Mouse (Mus musculus) lung, postnatal 36 days (tissue): ENCODE results near the gene Gas2l3.
A peak's percentile ranks its signal among the peaks of the same experiment; 100 is the strongest.

Experiments
- DNase-seq: peaks from one replicate; pipeline ENCODE4 v3.0.0; 2022; ENCODE audit warnings: mixed read lengths

Gene Gas2l3

DNA sequence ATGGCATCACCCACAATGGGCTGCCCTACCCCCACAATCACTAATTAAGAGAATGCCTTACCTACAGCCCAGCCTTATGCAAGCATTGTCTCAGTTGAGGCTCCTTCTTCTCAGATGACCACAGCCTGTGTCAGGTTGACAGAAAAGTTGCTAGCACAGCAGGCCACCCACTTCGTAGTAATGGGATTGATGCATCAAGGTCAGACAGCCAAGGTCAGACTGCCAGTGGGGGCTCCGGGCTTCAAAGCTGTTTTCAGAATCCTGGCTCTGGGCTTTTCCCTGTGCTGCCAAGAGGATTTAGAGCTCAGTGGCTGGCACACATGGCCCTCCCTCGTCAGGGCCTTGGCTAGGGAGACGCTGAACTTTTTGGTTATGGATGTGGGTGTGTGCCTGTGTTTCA is 51.1 kb downstream of the Gas2l3 start:
- no peak for DNase-seq

DNA sequence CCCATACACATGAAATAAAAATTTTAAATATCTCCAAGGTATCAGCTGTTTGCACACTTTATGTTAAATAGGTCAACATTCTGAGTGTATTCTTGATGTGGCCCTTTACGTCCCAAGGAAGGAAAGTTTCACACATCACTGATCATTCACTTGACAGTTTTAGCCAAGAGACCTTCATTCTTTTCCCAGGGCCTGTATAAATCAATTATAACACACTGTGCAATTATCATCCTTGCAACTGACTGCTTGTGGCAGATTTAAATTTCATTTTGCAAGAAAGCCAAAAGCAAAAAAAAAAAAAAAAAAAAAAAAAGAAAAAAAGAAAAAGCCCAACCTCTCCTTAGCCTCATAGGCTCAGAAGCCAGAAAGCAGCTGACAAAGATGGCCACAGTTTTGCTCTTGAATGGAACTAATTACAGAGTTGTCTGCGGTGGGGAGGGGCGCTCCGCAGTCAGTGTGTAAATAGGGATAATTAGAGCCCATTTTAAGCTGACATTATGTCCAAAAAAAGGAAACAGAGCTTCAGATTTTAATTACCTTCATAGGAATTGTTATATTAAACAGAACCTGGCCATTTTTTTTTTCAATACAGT is 52.1 kb downstream of the Gas2l3 start:
- no peak for DNase-seq

DNA sequence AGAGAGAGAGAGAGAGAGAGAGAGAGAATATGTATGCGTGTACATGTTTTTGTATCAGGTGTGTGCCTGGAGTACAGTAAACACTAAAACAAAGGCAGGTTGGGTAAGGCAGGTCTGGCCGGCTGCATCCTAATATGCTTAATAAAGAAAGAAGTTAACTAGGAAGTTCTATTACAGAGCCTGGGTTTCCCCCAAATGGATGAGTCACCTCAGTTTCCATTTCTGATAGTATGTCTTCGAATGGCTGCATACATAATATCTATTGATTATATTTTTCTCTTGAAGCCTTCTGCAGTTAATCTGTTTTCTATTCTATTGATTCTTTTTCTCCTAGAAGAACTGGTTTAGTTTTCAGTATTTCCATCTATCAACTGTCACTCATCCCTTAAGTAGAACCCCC is 57.3 kb downstream of the Gas2l3 start:
- DNase-seq: no peak

DNA sequence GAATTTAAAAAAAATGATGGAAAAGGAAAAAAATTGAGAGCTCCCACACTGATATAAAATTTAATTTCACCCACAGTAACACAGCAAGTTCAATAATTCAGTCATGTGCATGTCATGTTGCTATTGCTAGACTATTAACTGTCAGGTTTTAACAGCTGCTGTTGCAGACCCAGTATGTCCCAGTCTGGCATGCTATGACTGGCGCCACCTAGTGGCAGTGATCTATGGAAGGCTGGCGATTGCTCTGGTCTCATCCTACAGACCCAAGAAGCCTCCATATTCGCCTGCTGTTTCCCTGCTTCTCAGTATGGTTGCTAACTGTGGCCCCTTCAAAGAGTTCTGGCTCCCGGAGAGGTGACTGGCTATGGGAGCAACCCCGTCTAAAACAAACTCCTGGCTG is 60.3 kb downstream of the Gas2l3 start:
- peak; percentile 79 for DNase-seq

DNA sequence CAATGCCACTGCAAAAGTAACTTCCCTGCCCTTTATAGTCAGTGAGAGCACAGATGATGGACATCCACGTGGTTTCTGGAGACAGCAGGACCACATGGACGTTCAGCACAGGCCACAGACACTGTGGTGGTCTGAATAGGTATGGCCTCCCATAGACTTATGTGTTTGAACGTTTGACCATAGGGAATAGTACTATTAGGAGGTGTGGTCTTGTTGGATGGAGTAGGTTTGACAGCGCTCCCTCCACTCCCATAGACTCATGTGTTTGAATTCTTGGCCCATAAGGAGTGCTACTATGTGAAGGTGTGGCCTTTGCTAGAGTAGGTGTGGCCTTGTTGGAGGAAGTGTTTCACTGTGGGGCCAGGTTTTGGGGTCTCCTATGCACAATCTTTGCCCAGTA is 66.0 kb downstream of the Gas2l3 start:
- no peak for DNase-seq

DNA sequence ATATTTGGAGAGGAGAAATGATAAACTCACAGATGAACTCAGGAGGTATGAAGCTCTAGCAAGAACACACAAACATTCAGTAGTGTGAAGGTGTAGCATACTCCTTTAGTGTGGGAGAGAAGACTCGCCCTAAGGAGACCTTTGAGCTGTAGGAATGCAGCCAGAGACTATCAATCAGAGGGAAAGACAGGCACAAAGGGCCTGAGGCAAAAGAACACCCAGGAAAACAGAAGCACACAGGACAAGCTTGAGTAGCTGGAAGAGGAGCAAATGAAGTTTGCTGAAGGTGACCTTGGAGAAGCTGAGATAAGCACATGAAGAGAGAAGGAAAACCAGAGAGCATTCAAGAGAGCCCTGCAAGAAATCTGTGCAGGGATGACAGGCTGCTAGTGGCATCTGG is 73.7 kb downstream of the Gas2l3 start:
- DNase-seq: no peak

DNA sequence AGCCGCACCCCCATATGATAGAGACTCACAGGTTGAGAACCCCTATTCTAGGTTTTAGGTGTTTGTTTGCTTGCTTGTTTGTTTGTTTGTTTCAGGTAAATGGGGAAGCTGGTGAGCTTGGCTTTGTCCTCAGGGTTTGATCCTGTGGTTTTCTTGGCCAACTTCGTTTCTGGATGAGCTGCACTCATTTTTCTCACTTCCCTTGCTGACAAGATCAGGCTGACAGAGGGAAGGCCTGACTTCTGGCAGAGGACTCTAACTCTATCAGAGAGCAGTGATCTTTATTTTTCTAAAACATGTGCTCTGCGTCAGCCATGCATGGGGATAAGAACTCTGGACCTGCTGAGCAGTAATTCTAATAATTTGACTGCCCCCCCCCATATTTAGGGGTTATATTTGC is 84.8 kb downstream of the Gas2l3 start:
- DNase-seq: no peak
